Mouse (Mus musculus): ENCODE measurements around the gene Tmem200a.

DNA sequence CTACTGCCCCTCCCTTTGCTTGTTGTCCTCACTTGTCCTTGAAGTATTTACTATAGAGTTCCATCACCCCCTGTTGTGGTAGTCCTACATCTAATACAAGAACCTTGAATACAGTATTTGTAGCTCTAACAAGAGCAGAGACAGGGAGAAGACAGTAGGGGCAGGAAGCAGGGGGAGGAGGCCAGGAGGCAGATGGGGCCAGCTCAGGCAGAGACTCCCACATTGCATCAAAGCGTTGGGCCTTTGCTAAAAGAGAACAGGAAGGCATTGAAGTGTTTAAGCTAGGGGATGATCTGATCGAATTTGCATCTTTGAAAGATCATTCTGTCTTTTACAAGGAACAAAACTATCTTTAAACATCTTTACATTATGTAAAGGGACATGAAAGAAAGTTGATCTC lies 133.0 kb downstream of the Tmem200a start:
- TF ChIP-seq CTCF (conservative IDR thresholded peaks at IDR 0.05; ENCODE audit: insufficient read depth, insufficient read length, low read depth, low read length): no peak
- TF ChIP-seq POLR2A (IDR thresholded peaks at IDR 0.05; ENCODE audit: low read depth, low read length): no peak
